Mouse (Mus musculus): Measurements from ENCODE around the gene Kcnk2. TPM values are rescaled to one million over a fixed set of nuclear protein-coding genes. Genes with fewer than 3 reads are reported as not detected.

Kcnk2 gene
- polyA plus RNA-seq, 1 experiment: not detected

- no peaks in the 10 kb centered on the region for H3K4me1 ChIP-seq (ENCODE audit: control insufficient read depth, insufficient read depth, low read length)
- H3K27ac ChIP-seq (ENCODE audit: insufficient read depth, low read depth, low read length): no peak overlapping the region
- no peak overlapping the region for H3K4me3 ChIP-seq (ENCODE audit: insufficient read depth, low read depth, low read length)
- WGBS: 63% methylated on average over 7 of the region's 7 CpGs
- TF ChIP-seq POLR2A (IDR thresholded peaks at IDR 0.05; ENCODE audit: insufficient read depth, low read depth, low read length) (no peak), CTCF (IDR thresholded peaks at IDR 0.05; ENCODE audit: insufficient read depth, low read depth, low read length) (no peak)
Measured at GRCm38 (mm10) chr1:189313750-189314149, 88.3 kb downstream of the Kcnk2 start.

DNA sequence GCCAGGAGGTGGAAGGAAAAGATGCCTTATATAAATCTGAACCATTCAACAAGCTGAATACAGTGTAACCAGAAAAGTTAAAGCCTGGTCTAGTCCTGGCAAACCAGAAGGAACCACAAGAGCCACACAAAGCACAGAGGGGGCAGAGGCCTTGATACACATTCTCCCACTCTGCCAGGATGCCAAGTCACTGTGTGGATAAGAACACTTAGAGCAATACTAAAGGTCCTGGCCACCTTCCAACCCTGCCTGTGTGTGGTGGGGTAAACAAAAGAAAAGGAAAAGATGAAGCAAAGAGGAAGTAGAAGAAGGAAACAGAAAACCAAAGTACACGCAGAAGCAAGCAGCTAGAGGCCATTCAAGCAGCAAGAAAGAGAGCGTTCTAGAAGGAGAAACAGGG, 91.9 kb downstream of the Kcnk2 start:
- Histone ChIP-seq H3K4me3 (ENCODE audit: insufficient read depth, low read depth, low read length) (no peak overlapping the region), H3K27ac (ENCODE audit: insufficient read depth, low read depth, low read length) (no peak overlapping the region), H3K4me1 (ENCODE audit: control insufficient read depth, insufficient read depth, low read length) (no peaks in the 10 kb centered on the region)
- TF ChIP-seq CTCF (IDR thresholded peaks at IDR 0.05; ENCODE audit: insufficient read depth, low read depth, low read length) (no peak), POLR2A (IDR thresholded peaks at IDR 0.05; ENCODE audit: insufficient read depth, low read depth, low read length) (no peak)
- 61% methylated on average over 2 of the region's 2 CpGs for WGBS

GRCm38 (mm10) chr1:189304988-189305522, 97.0 kb downstream of the Kcnk2 start:
- TF ChIP-seq CTCF (IDR thresholded peaks at IDR 0.05; ENCODE audit: insufficient read depth, low read depth, low read length): no peak
- Histone ChIP-seq H3K4me3 (ENCODE audit: insufficient read depth, low read depth, low read length) (no peak overlapping the region), H3K4me1 (ENCODE audit: control insufficient read depth, insufficient read depth, low read length) (no peaks in the 10 kb centered on the region), H3K27ac (ENCODE audit: insufficient read depth, low read depth, low read length) (no peak overlapping the region)
- 80% methylated on average over 8 of the region's 8 CpGs for WGBS

- Histone ChIP-seq H3K27ac (ENCODE audit: insufficient read depth, low read depth, low read length) (no peak overlapping the region), H3K4me1 (ENCODE audit: control insufficient read depth, insufficient read depth, low read length) (no peaks in the 10 kb centered on the region), H3K4me3 (ENCODE audit: insufficient read depth, low read depth, low read length) (no peak overlapping the region)
- TF ChIP-seq POLR2A (IDR thresholded peaks at IDR 0.05; ENCODE audit: insufficient read depth, low read depth, low read length): no peak
- TF ChIP-seq CTCF (IDR thresholded peaks at IDR 0.05; ENCODE audit: insufficient read depth, low read depth, low read length): no peak
- WGBS: 92% methylated on average over 3 of the region's 3 CpGs
Measured at GRCm38 (mm10) chr1:189303001-189303400, 99.1 kb downstream of the Kcnk2 start.

- no peak for TF ChIP-seq CTCF (IDR thresholded peaks at IDR 0.05; ENCODE audit: insufficient read depth, low read depth, low read length)
- TF ChIP-seq POLR2A (IDR thresholded peaks at IDR 0.05; ENCODE audit: insufficient read depth, low read depth, low read length): no peak
- WGBS: 81% methylated on average over 12 of the region's 12 CpGs
- H3K27ac ChIP-seq (ENCODE audit: insufficient read depth, low read depth, low read length): no peak overlapping the region
- peaks cover 8% of the 10 kb centered on the region for H3K4me1 ChIP-seq (ENCODE audit: control insufficient read depth, insufficient read depth, low read length)
- no peak overlapping the region for H3K4me3 ChIP-seq (ENCODE audit: insufficient read depth, low read depth, low read length)
Measured at GRCm38 (mm10) chr1:189293679-189294406, 108.2 kb downstream of the Kcnk2 start.

DNA sequence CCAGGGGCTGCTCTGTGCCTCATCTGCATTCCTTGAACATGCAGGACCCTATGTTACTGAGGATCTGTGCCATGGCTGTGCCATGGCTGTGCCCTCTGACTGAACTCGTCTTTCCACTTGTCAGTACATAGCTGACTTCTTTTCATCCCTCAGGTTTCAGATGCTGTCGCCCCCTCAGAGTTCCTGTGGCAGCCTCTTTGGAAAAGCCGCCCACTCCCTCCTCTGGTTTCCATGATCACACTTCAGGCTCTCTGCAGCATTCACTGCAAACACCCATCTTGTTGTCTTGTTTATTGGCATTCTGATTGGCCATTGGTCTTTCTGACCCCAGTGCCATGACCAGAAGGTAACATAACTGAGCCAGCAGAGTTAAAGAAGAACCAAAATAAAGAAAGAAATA, 111.2 kb downstream of the Kcnk2 start:
- 41% methylated on average over 3 of the region's 3 CpGs for WGBS
- Histone ChIP-seq H3K4me3 (ENCODE audit: insufficient read depth, low read depth, low read length) (no peak overlapping the region), H3K27ac (ENCODE audit: insufficient read depth, low read depth, low read length) (no peak overlapping the region), H3K4me1 (ENCODE audit: control insufficient read depth, insufficient read depth, low read length) (peaks cover 8% of the 10 kb centered on the region)
- no peak for TF ChIP-seq CTCF (IDR thresholded peaks at IDR 0.05; ENCODE audit: insufficient read depth, low read depth, low read length)
- TF ChIP-seq POLR2A (IDR thresholded peaks at IDR 0.05; ENCODE audit: insufficient read depth, low read depth, low read length): no peak

DNA sequence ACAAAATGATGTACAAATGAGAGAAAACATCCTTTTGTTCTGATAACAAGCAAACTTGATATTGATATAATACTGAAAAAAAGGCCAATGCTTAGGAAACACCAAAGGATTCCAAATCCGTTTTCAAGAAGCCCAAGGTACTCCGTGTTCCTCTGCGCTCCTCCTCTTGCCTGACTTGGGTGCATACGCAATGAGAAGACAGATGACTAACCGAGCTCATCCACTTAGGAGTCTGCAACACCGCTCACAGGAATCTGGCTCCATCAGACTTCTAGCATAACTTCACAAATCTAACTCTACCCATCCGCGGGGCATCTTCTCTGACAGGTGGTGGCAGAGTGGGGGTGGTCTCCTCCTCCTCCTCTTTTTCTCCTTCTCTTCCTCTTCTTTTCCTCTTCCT, 113.1 kb downstream of the Kcnk2 start:
- Histone ChIP-seq H3K27ac (ENCODE audit: insufficient read depth, low read depth, low read length) (no peak overlapping the region), H3K4me1 (ENCODE audit: control insufficient read depth, insufficient read depth, low read length) (peaks cover 8% of the 10 kb centered on the region), H3K4me3 (ENCODE audit: insufficient read depth, low read depth, low read length) (no peak overlapping the region)
- WGBS: 87% methylated on average over 8 of the region's 8 CpGs
- no peak for TF ChIP-seq POLR2A (IDR thresholded peaks at IDR 0.05; ENCODE audit: insufficient read depth, low read depth, low read length)
- TF ChIP-seq CTCF (IDR thresholded peaks at IDR 0.05; ENCODE audit: insufficient read depth, low read depth, low read length): no peak

DNA sequence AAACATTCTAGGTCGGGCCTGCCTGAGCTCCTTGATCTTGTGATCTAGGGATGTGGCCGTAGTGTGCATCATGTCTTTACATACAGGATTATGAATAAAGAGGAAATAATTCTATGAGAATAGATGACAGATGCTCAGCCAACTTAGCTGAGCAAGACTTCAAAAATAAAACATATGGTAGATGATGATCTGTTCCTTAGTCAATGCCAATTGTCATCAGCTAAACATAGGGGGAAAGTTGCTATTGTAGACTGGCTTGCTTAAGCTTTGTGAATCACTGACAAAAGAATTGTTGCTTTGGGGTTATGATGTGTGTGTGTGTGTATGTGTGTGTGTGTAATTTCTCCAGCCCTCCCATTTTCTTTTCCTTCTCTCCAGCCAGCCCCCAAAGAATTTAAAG, 129.8 kb downstream of the Kcnk2 start:
- 94% methylated on average over 2 of the region's 2 CpGs for WGBS
- no peaks in the 10 kb centered on the region for H3K4me1 ChIP-seq (ENCODE audit: control insufficient read depth, insufficient read depth, low read length)
- no peak overlapping the region for H3K27ac ChIP-seq (ENCODE audit: insufficient read depth, low read depth, low read length)
- TF ChIP-seq POLR2A (IDR thresholded peaks at IDR 0.05; ENCODE audit: insufficient read depth, low read depth, low read length) (no peak), CTCF (IDR thresholded peaks at IDR 0.05; ENCODE audit: insufficient read depth, low read depth, low read length) (no peak)
- no peak overlapping the region for H3K4me3 ChIP-seq (ENCODE audit: insufficient read depth, low read depth, low read length)

- Histone ChIP-seq H3K4me1 (ENCODE audit: control insufficient read depth, insufficient read depth, low read length) (no peaks in the 10 kb centered on the region), H3K27ac (ENCODE audit: insufficient read depth, low read depth, low read length) (no peak overlapping the region), H3K4me3 (ENCODE audit: insufficient read depth, low read depth, low read length) (no peak overlapping the region)
- TF ChIP-seq CTCF (IDR thresholded peaks at IDR 0.05; ENCODE audit: insufficient read depth, low read depth, low read length) (no peak), POLR2A (IDR thresholded peaks at IDR 0.05; ENCODE audit: insufficient read depth, low read depth, low read length) (no peak)
Measured at GRCm38 (mm10) chr1:189253631-189254030, 148.4 kb downstream of the Kcnk2 start.
